Mouse (Mus musculus) spleen, adult 10 weeks (tissue): ENCODE results near the gene Arid4b. TPM values are rescaled to one million over a fixed set of nuclear protein-coding genes. Genes with fewer than 3 reads are reported as not detected.

ENCODE experiments used
- polyA plus RNA-seq: library from polyadenylated mRNA; stranded (reverse); fragments of 350-450 nt; fragmentation: Illumina TruSeq; extraction: RNeasy Lipid Tissue Mini Kit (QIAGEN cat#74804); gene quantifications from one replicate; pipeline ENCODE4 v1.2.3, GENCODE M21; 2015; ENCODE audit warnings: low replicate concordance; ENCODE audit not compliant: insufficient read depth

Arid4b gene
- polyA plus RNA-seq: 69.6 TPM

GRCm38 (mm10) chr13:14063013-14063941 is at the start of gene Arid4b, which contains the start of gene Ggps1:
Arid4b (plus strand) TSS chr13:14063232.
Ggps1 (minus strand) TSS chr13:14063488.

GRCm38 (mm10) chr13:14039292-14039965 is 23.6 kb upstream of the Arid4b start, which contains the start of gene Tbce:
Tbce (minus strand) TSS chr13:14039638.

Other genes starting within 250 kb of the Arid4b start
- 49.3 TPM for gene B3galnt2, start 108.8 kb upstream of the Arid4b start, polyA plus RNA-seq
- 156 TPM for gene Tbce, start 23.6 kb upstream of the Arid4b start, polyA plus RNA-seq
- 91.0 TPM for gene Ggps1, start 256 bp downstream of the Arid4b start, polyA plus RNA-seq